Mouse (Mus musculus) small intestine, adult 2 months (tissue): ENCODE measurements around the gene Map2. TPM values are rescaled to one million over a fixed set of nuclear protein-coding genes. Genes with fewer than 3 reads are reported as not detected.

Source experiments
- H3K27ac ChIP-seq: fragments of 200-500 bp; 2 replicates; pipeline ENCODE4 v1.5.1; 2012; ENCODE audit warnings: low read depth, low read length, control low read depth, inconsistent platforms; ENCODE audit not compliant: insufficient read depth
- H3K27me3 ChIP-seq: fragments of 200-500 bp; 2 replicates; pipeline ENCODE4 v1.6.1; 2012; ENCODE audit warnings: mild to moderate bottlenecking, moderate library complexity, low read length, inconsistent platforms; ENCODE audit not compliant: control insufficient read depth, insufficient read depth
- H3K36me3 ChIP-seq: fragments of 200-500 bp; 2 replicates; pipeline ENCODE4 v1.6.1; 2012; ENCODE audit warnings: mild to moderate bottlenecking, low read length, control low read depth, inconsistent platforms; ENCODE audit not compliant: control insufficient read depth, insufficient read depth
- H3K4me1 ChIP-seq: fragments of 200-500 bp; 2 replicates; pipeline ENCODE4 v1.6.1; 2012; ENCODE audit warnings: low read length, inconsistent platforms, mixed read lengths; ENCODE audit not compliant: control insufficient read depth, insufficient read depth, insufficient read length
- H3K4me3 ChIP-seq: fragments of 200-500 bp; 2 replicates; pipeline ENCODE4 v1.5.1; 2012; ENCODE audit warnings: low read depth, mild to moderate bottlenecking, control low read depth, inconsistent platforms, low read length, moderate library complexity
- CTCF ChIP-seq: fragments of 200-500 bp; IDR thresholded peaks from 2 replicates; pipeline ENCODE4 v1.5.1; 2012; ENCODE audit warnings: low read depth, mild to moderate bottlenecking, control low read depth, inconsistent platforms, low read length, moderate library complexity, mixed read lengths; ENCODE audit not compliant: insufficient replicate concordance, insufficient read length; ENCODE audit errors: extremely low read depth
- POLR2A ChIP-seq: fragments of 200-500 bp; IDR thresholded peaks from 2 replicates; pipeline ENCODE4 v1.6.1; 2012; ENCODE audit warnings: low read depth, mild to moderate bottlenecking, control low read depth, inconsistent platforms, low read length, moderate library complexity
- WGBS: fragments of 180-500 bp; shearing (Covaris S2); methylation state at CpG from one replicate; pipeline ENCODE4 v1.1.7; 2018; 5-methylcytosine and 5-hydroxymethylcytosine counted together
- polyA plus RNA-seq: library from polyadenylated mRNA; depleted of rRNA; stranded (reverse); fragments of >200 nt; gene quantifications from 2 replicates; pipeline ENCODE4 v1.2.3, GENCODE M21; 2012

Map2 gene
- polyA plus RNA-seq, 1 experiment, result 1.3 TPM

GRCm38 (mm10) chr1:66279222-66280009, 104.3 kb downstream of the Map2 start:
- Histone ChIP-seq H3K27ac (no peak overlapping the region), H3K36me3 (no peaks in the 10 kb centered on the region), H3K27me3 (no peaks in the 10 kb centered on the region), H3K4me3 (no peak overlapping the region), H3K4me1 (no peaks in the 10 kb centered on the region)
- TF ChIP-seq POLR2A (no peak), CTCF (no peak)
- 71% methylated on average over 4 of the region's 4 CpGs for WGBS

GRCm38 (mm10) chr1:66280152-66280551, 105.1 kb downstream of the Map2 start:
- Histone ChIP-seq H3K4me3 (no peak overlapping the region), H3K27me3 (no peaks in the 10 kb centered on the region), H3K4me1 (no peaks in the 10 kb centered on the region), H3K27ac (no peak overlapping the region), H3K36me3 (no peaks in the 10 kb centered on the region)
- 81% methylated on average over 4 of the region's 4 CpGs for WGBS
- no peak for TF ChIP-seq CTCF
- no peak for TF ChIP-seq POLR2A

- H3K36me3 ChIP-seq, result no peaks in the 10 kb centered on the region
- TF ChIP-seq POLR2A, result no peak
- no peak for TF ChIP-seq CTCF
- H3K27ac ChIP-seq, result no peak overlapping the region
- 72% methylated on average over 3 of the region's 3 CpGs for WGBS
- H3K4me1 ChIP-seq, result no peaks in the 10 kb centered on the region
- H3K4me3 ChIP-seq, result no peak overlapping the region
- H3K27me3 ChIP-seq, result no peaks in the 10 kb centered on the region
Measured at GRCm38 (mm10) chr1:66282447-66282846, 107.4 kb downstream of the Map2 start.

GRCm38 (mm10) chr1:66288987-66289386, 113.9 kb downstream of the Map2 start:
- WGBS, result 83% methylated on average over 4 of the region's 4 CpGs
- Histone ChIP-seq H3K27ac (no peak overlapping the region), H3K36me3 (no peaks in the 10 kb centered on the region), H3K4me1 (no peaks in the 10 kb centered on the region), H3K27me3 (no peaks in the 10 kb centered on the region), H3K4me3 (no peak overlapping the region)
- TF ChIP-seq POLR2A (no peak), CTCF (no peak)

- H3K27me3 ChIP-seq, result no peaks in the 10 kb centered on the region
- no peak overlapping the region for H3K4me3 ChIP-seq
- TF ChIP-seq CTCF (no peak), POLR2A (no peak)
- H3K4me1 ChIP-seq, result no peaks in the 10 kb centered on the region
- H3K36me3 ChIP-seq, result no peaks in the 10 kb centered on the region
- H3K27ac ChIP-seq, result no peak overlapping the region
- 76% methylated on average over 3 of the region's 3 CpGs for WGBS
Measured at GRCm38 (mm10) chr1:66292121-66292881, 117.2 kb downstream of the Map2 start.

- 84% methylated on average over 6 of the region's 6 CpGs for WGBS
- Histone ChIP-seq H3K36me3 (no peaks in the 10 kb centered on the region), H3K27ac (no peak overlapping the region), H3K4me1 (no peaks in the 10 kb centered on the region), H3K27me3 (no peaks in the 10 kb centered on the region), H3K4me3 (no peak overlapping the region)
- TF ChIP-seq CTCF, result no peak
- no peak for TF ChIP-seq POLR2A
Measured at GRCm38 (mm10) chr1:66299376-66299775, 124.3 kb downstream of the Map2 start.

- H3K36me3 ChIP-seq, result no peaks in the 10 kb centered on the region
- no peak overlapping the region for H3K27ac ChIP-seq
- TF ChIP-seq CTCF (no peak), POLR2A (no peak)
- H3K27me3 ChIP-seq, result no peaks in the 10 kb centered on the region
- WGBS, result 79% methylated on average over 2 of the region's 2 CpGs
- H3K4me3 ChIP-seq, result no peak overlapping the region
- no peaks in the 10 kb centered on the region for H3K4me1 ChIP-seq
Measured at GRCm38 (mm10) chr1:66320378-66321135, 145.5 kb downstream of the Map2 start.
